Mouse (Mus musculus): Measurements from ENCODE around the gene Ret.

Gene Ret

GRCm38 (mm10) chr6:118173975-118174328 lies 23.6 kb downstream of the Ret start:
- CTCF ChIA-PET = no interaction called here

DNA sequence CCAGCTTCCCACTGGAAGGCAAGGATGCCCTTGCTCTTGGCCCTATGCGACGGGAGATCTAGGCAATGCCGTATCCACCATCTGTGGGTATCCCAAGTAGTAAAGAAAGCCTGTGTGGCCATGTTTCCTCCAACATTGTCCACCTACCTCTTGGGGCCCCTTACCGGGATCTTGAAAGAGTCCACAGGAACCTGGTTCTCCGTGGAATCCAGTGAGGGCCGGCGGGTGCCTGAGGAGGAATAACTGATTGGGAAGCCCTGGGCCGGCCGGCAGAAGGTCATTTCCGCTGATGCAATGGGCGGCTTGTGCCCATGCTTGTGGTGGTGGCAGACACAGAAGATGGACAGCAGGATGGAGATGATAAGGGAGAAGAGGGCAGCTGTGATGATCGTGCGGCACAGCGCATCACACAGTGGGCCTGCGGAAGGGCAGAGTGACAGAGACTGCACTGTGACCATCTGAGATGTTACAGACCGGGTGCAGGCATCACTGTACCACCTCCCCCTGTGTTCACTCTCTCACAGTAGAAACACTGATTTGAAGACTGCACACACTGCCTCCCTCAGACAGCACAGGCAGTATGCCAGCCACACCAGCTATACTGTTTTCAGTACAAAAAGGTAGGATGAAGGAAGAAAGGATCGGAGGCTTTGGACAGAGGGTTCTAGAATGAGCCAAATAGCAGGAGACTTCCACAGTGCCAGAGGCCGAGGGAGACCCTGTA lies 24.1 kb downstream of the Ret start:
- CTCF ChIA-PET = no interaction called here

DNA sequence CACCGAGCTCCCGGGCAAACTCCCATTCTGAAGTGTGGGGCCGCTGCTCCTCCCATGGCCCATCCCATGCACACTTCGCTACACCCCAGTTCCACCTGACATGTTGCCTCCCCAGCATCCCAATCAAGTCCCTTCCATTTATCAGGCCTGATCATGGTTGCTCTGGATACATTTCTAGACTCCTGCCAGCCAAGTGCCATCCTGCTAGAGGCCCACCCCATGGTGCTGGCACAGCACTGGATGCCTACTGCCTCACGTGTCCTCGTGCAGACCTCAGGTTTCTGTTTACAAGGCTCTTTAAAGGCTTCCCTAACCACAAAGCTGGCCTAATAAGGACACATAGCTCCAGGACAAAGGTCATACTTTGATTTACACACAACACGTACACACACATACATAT lies 26.1 kb downstream of the Ret start:
- CTCF ChIA-PET = no interaction called here

- CTCF ChIA-PET = no interaction called here
Observed at GRCm38 (mm10) chr6:118168106-118168505, 29.4 kb downstream of the Ret start.

- CTCF ChIA-PET = no interaction called here
Observed at GRCm38 (mm10) chr6:118167013-118167412, 30.5 kb downstream of the Ret start.

DNA sequence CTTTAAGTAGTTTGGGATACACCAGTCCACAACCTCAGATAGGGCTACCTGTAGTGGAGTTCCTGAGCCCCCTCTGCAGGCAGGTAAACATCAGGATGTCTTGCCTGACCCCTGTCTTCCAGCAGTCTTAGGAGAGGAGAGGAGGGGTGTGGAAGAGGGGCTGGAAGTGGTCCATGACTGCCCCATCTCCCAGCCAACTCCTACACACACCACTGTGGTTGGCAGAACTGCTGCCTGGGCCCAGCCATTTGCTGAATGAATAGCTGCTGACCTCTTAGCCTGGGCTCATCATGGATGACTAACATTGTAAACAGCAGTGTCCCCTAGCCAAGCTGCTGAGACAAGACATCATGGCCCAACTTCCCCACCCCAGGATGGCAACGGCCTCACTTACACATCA lies 32.0 kb downstream of the Ret start:
- CTCF ChIA-PET = interaction anchor here (0.6 kb wide), 1 partner anchor 238 kb away, joined by 4 read pairs; no protein-coding TSS in a partner anchor

- CTCF ChIA-PET = no interaction called here
Observed at GRCm38 (mm10) chr6:118164691-118165090, 32.8 kb downstream of the Ret start.

- CTCF ChIA-PET = interaction anchor here (0.6 kb wide), 1 partner anchor 89 kb away, joined by 4 read pairs; no protein-coding TSS in a partner anchor
Observed at GRCm38 (mm10) chr6:118163086-118163485, 34.4 kb downstream of the Ret start.

DNA sequence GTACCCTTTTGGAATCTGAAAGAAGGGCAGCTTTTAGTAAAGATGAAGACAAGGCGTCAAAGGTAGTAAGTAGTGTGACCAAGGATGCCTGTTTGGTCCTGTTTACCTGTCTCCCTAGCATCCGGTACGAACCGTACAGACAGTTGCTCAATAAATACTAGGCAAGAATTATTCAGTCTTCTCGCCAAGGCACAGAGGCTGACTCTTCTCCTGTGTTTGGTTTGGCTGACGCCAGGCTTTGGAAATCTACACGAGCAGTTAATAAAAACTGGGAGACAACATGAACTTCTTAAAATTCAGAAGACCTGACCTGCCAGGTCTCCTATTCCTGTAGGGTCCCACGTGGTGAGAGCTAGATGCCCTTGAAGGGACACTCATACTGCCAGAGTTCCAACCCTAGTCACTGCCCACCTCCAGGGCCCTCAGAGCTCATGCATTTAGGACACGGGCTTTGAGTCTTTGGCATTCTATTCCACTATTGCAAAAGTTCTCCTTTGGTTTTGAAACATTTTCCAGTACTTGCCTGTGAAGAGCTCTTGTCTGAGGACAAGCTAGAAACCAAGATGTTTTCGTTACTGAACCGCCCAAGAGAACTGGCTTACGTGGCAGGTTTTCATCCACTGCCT lies 34.9 kb downstream of the Ret start:
- CTCF ChIA-PET = no interaction called here

DNA sequence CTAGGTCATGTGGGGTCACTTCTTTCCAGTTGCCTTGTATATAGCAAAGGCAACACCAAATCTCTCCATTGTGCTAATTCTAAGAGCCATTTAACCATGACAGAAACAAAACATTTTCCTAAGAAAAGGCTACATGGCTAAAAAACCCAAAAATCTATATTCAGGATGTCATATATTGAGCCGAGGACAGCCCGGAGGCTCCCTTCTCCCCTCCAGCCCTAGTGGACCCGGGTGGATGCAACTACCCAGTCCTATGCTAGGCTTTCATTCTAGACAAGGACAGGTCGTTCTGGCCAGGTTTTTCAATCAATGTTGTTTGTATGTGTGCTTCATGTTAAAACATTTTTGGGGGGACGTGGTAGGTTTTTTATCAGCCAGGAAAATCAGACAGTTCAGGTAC lies 44.4 kb downstream of the Ret start:
- CTCF ChIA-PET = no interaction called here

DNA sequence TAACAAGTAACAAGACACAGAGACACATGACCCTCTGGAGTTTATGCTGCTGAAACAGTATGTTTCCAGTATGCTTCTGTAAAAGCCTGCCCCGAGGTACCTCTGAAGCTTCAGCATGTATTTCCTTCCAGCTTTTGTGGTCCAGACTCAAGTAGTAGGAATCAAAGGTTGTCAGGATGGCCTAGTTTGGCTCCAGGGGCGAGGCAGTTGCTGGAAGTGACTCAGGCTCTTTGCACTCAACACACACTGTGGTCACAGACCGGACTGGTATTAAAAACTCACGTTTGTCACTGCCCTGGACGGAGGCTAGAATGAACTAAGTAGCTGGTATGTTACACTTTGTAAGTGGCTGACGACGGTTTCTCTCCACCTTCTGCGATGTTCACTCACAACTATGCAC lies 46.5 kb downstream of the Ret start:
- CTCF ChIA-PET = no interaction called here

DNA sequence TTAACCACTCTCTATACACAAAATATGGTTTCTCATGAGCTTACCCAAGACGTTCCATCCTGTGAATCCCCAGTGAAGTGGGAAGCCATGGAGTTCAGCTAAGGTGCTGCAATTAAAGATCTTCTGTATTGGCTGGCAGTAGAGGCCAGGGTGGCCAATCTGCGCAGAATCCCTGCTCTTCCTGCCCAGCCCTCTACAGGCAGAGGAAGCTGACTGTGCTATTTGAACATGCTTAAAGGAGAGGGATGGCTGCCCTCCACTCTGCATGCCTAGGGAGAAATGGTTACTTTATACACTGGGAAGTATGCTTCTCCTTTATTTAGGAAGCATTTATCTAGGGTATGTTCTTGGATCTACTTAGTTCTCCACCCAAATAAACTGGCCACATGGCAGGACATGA lies 47.0 kb downstream of the Ret start:
- CTCF ChIA-PET = no interaction called here

DNA sequence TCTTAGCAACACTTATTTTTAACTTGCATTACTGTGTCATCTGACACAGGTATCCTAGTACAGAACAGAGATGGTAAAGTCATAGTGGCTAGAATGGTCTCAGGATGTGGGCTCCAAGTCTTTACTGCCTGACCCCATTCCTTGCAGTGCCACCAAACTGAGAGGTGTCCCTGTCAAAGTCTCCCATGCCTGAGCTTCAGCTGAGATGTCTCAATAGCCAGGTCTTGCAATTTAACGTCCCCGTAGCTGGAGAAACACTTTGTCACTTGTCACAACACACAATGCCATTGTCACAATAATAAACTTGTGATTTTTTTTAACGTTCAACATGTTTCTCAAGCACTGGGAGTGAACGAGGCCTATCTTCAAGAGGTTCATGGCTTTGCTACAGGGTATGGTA lies 47.4 kb downstream of the Ret start:
- CTCF ChIA-PET = no interaction called here

GRCm38 (mm10) chr6:118140961-118141360 lies 56.6 kb downstream of the Ret start:
- CTCF ChIA-PET = no interaction called here

DNA sequence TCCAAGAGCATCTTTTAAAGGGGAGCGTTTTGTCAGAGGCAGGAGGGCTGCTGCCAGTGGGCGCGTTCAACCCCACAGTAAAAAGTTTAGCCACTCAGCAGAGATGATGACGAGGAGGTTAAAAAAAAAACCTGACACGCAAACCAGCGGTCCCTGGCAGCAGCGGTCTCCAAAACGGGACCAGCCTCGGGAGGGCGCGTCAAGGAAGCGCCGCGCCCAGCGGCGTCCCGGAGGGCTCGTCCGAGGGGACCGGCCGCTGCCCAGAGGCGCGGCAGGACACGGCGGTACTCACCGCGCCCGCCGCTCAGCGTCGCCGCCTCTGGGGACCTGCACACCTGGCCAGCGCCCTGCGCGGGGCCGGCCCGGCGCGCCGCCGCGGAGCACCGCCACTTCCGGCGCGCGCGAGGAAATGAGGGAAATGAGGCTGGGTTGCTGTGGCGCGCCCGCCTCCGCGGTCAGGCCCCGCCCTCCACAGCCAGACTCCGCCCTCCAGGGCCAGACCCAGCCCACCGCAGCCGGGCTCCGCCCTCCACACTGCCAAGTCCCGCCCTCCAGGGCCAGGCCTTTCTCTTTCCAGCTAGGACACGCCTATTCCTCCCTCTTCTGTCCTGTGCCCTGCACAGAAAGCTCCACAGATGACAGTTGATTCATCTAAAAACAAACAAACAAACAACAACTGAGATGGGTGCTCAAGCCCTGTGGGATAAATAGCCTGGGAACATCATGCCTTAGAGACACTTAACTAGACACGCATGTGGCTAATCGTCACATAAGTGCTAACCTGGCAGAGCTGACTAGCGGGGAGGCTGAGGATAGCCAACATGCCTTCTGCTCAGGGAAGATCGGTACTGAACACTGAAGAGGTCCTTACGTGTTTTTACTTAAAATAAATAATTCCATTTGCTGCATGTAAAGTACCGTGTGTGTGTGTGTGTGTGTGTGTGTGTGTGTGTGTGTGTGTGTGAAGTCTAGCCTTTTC lies 58.5 kb downstream of the Ret start, which contains the start of gene Csgalnact2:
Gene Csgalnact2 (minus strand): TSS at position 410 of the 979 bp plus-strand sequence.
- CTCF ChIA-PET = interaction anchor here (1.0 kb wide), 1 partner anchor 15 kb away, joined by 3 read pairs; no protein-coding TSS in a partner anchor

GRCm38 (mm10) chr6:118137148-118137547 lies 60.4 kb downstream of the Ret start:
- CTCF ChIA-PET = no interaction called here

DNA sequence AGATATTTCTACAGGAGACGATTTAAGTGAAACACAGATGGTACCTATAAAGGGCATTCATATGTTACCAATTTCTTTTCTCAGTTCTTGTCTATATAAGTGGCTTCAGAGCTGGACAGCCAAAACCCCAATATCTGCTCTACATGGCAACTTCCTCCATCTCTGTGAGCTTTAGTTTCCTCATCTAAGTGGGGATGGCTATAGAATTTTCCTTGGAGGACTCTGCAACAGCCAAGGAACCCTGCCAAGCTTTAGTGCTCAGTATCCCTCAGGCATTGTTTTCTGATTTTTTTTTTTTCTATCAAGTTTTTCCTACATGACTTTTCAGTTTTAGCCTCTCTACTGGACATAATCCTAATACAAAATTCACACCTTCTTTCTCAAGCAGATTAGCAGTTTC lies 63.1 kb downstream of the Ret start:
- CTCF ChIA-PET = interaction anchor here (0.7 kb wide), 1 partner anchor 212 kb away, joined by 3 read pairs; no protein-coding TSS in a partner anchor

GRCm38 (mm10) chr6:118130022-118130421 lies 67.5 kb downstream of the Ret start:
- CTCF ChIA-PET = no interaction called here

DNA sequence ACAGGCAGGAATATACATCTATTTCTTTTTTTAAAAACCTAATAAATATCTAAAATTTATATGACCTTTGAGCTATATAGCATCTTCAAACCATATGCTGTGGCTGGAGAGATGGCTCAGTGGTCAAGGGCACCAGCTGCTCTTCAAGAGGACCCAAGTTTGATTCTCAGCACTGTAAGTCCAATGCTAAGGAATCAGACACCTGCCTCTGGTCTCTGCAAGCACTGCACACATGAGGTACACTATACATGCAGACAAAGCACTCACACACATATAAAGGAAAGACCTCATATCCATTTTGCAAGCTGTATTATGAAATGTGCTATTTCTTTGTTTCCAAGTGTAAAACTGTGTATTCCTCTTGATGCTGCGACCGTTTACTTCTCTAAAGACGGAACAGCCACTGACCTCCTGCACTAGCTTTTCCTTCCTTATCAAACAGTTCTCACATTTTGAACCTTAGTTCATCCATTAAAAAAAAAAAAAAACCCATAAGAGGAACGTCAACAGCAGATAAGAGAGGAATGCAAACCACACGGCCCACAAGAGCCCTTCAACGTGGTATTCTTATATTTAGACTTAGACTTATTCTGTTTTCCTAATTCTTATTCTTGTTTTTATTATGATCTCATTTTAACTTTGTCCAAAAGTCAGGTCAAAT lies 69.6 kb downstream of the Ret start:
- CTCF ChIA-PET = interaction anchor here (0.7 kb wide), 1 partner anchor 8 kb away, joined by 4 read pairs; no protein-coding TSS in a partner anchor

- CTCF ChIA-PET = no interaction called here
Observed at GRCm38 (mm10) chr6:118127198-118127597, 70.3 kb downstream of the Ret start.

DNA sequence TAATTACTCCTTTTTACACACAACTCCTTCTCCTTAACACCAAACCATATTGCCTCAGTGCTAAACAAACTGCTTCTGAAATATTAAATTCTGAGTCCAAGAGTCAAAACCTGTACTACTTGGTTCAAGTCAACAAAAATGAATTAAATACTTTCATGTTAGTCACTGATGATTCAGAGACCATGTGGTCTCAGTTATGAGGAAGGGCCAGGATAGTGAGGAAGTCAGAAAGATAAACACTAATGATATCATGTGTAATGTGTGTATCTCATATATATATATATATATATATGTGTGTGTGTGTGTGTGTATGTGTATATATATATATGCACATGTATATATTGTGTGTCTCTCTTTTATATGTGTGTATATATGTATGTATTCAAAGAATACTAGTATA lies 70.9 kb downstream of the Ret start:
- CTCF ChIA-PET = no interaction called here

- CTCF ChIA-PET = no interaction called here
Observed at GRCm38 (mm10) chr6:118122767-118123166, 74.8 kb downstream of the Ret start.
